Mouse (Mus musculus): ENCODE measurements around the gene Tmem184b.

DNA sequence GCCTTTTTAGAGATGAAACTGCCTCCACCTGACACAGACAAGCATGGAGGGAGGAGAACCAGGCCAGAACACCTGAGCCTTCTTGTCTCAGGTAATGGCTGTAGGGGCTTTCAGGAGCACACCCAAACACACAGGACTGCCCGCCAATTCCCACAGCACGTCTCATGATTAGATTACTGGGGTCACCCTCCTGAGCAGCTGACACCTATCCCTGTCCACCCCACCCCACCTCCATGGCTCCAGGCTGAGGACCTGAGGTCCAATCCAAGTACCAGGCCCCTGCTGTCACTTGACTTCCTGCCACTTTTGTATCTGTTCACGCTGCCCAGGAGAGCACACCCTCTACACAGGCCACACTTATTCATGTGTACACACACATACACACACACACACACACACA lies 77.6 kb downstream of the Tmem184b start:
- TF ChIP-seq CTCF (IDR thresholded peaks at IDR 0.05; ENCODE audit: low read depth, low read length) = no peak
- no peak for TF ChIP-seq TAL1 (conservative IDR thresholded peaks at IDR 0.05; ENCODE audit: low read depth, low read length)
- no peak for TF ChIP-seq GATA1 (IDR thresholded peaks at IDR 0.05; ENCODE audit: borderline replicate concordance, low read length)
- TF ChIP-seq POLR2AphosphoS5 (IDR thresholded peaks at IDR 0.05; ENCODE audit: insufficient replicate concordance, low read depth, low read length) = no peak
- TF ChIP-seq GATA2 (IDR thresholded peaks at IDR 0.05; ENCODE audit: borderline replicate concordance, low read depth, low read length) = no peak

Data from G1E (cell line).